Mouse (Mus musculus): ENCODE measurements around the gene Hnrnpu.

The Hnrnpu gene

DNA sequence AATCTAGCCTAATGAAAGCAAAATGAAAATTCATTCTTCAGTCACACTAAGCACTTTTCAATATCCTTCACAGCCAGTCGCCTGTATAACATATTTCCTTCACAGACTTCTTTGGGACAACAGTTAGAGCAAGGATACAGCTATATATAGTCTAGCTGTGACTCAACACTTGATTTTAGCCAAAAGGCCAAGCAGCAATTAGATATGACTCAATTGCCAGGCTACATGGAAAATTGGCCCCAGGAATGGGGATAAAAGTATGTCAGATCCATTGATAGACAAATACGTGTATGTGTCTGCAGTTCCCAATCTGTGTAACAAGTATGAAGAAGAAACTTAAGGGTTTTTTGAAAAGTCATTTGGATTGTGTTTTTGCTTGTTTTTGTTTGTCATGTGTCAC, 2.6 kb upstream of the Hnrnpu start:
- DNase-seq (ENCODE audit: low read depth): no peak

DNA sequence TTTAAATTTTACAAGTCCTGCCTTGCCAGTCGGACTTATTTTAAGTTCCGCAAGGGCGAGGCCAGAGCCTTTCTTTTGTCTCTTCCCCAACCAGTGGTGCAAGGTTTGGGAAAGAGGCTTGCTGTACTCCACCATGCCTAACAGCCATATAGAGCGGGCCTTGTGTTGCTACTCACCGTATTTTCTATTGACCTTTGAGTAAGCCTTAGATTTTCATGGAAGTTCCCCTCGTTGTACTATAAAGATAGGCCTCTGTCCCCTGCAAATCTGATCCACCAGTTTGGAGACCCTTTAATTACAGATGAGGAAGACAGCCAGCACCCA, 683 bp upstream of the Hnrnpu start:
- DNase-seq (ENCODE audit: low read depth): no peak

DNA sequence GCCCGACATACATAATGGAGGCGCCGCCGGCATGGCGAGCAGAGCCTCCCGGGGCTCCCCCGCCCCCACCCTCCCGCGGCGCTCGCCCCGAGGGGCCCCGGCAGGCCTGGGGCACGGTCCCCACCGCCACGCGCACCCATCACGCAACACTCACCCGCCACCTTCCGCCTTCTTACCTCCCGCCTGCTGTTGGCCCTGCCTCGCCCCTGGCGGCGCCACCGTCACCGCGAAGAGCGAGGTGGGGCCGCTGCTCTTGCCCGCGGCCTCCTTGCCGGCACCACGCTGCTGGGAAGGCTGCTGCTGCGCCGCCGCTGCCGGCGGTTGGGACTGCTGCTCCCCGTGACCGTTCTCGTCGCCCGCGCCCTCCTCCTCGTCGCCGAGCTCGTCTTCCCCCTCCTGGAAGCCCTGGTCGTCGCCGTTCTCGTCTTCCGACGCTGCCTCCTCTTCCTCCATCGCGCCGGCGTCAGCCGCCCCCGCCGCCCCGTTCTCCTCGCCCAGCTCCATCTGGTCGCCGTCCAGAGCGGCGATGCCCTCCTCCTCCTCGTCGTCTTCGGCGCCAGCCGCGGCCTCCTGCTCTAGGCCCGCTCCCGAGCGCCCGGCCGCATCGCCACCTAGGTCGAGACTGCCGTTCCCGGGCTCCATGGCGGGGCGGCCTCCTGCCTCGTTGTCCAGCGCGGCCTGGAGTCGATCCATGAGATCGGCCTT, 668 bp downstream of the Hnrnpu start:
- peak; percentile 75 for DNase-seq (ENCODE audit: low read depth)

DNA sequence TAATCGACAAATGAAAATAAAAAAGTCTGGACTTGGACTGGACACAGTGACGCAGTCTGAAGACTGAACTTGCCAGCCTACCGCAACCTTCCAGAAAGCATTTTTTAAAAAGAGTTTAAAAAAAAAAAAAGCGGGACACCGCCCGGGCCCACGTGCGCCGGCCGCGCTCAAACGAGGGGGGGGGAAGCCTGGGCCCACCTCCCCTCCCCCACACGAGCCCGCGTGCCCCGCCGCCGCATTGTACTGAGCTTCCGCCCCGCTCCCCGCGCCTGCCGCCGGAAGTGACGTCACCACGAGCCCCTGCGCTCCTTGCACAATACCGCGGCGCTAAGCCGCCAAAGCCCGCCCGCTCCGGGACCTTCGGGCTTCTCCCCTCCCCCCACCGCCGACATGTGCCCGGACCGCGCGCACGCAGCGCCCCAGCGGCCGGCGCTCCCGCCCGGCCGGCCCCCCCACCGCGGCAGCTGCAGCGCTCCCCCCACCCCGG, 1.3 kb downstream of the Hnrnpu start:
- peak; percentile 95 for DNase-seq (ENCODE audit: low read depth)

DNA sequence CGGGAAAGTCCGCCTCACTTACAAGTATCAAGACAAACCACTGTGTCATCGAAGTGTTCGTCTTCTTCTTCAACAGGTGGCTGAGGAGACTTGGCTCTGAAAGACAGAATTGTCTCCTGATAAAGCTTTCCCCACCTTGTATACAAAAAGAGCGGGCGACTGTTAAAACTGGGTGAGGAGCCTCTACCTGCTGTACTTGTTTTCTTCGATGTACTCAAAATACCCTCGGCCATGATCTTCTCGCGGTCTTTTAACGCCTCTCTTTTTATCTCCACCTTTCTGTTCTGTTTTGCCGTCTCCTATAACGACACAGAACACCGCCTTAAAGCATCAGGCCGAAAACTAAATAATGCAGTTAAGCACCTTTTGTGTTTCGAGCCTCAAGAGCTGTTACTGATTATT, 1.7 kb downstream of the Hnrnpu start:
- DNase-seq (ENCODE audit: low read depth): peak; percentile 74

DNA sequence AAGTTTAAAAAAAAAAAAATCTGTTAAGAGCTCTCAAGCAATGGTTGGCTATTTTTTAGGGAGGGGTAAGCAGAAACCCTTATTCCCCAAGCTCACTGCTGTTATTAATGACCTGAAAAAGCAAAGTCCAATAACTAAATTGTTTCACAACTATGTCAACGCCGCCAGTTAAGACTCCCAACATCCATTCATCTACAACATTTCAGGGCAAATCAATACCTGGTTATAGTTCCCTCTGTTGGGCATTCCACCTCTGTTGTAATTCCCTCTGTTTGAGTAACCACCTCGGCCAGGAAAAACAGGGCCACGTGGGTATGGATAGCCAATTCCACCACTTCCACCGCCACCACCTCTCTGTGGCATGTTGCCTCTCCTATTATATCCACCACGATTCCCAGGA, 7.7 kb downstream of the Hnrnpu start:
- peak; percentile 11 for DNase-seq (ENCODE audit: low read depth)

DNA sequence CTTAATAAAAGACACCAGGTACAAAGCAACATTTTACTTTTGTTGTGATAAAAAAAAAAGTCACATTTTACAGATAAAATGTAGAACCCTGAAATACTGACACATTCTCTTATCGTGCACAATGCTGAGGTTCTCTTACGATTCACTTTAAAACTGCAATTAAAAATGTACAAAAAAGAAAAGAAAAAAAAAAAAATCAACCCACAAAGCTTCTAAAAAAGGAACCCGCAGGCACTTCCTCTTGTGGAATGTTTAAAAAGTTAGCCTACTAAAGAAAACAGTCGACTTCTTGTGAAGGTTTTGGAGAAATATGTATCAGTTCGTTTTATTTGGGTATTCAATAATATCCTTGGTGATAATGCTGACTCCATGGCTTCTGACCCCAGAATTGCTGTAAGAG, 8.6 kb downstream of the Hnrnpu start:
- peak; percentile 20 for DNase-seq (ENCODE audit: low read depth)

DNA sequence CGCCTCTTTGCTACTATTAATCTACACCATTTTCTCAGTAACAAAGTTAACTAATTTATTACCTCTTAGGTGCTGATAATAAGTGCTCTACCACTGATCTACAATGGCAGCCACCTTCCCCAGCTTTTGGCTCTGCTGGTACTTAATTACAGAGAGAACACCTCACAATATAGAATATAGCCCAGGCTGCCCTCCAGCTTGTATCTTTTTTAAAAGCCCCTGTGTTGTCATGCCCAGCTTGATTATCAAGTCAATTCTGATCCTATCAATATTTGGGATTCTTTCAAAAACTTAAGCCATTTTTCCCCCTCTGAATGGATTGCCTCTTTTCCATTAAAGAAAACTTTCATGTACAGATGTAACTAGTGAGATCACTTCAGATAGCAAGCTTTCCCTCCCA, 10.6 kb downstream of the Hnrnpu start:
- peak; percentile 13 for DNase-seq (ENCODE audit: low read depth)

DNA sequence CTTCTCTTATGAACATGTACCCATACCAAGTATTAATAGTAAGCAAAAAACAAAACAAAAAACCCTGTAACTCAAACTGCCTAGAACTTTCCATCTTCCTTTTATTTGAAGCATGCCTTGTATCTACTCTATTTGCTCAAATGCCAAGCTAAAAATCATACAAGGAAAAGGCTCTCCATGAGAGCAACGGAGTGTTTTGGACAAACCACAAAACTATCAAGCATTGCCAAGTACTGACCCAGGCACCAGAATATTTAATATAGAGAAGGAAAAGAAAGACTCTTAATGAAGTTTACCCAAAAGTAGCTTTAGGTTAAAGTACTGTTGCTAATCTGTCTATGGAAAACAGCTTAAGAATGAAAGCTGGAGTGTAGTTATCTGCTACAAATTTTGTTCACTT, 11.2 kb downstream of the Hnrnpu start:
- DNase-seq (ENCODE audit: low read depth): peak; percentile 20

DNA sequence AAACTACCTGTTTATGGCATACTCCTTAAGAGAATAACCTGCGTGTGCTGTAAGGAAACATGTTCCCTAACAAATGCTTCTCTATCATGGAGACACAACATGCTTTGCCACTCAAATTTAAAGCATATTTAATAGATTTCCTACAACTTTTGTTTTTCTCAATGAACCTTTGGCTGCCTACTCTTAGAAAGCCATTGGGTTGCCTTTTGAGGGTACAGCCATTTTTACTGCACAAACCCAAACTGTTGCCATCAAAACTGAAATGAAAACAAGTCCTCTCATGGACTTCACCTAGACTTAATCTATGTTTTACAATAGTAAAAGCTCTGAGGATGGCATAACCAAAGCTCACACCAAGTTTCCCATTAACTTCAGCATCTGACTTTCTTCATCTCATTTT, 13.0 kb downstream of the Hnrnpu start:
- DNase-seq (ENCODE audit: low read depth): no peak

DNA sequence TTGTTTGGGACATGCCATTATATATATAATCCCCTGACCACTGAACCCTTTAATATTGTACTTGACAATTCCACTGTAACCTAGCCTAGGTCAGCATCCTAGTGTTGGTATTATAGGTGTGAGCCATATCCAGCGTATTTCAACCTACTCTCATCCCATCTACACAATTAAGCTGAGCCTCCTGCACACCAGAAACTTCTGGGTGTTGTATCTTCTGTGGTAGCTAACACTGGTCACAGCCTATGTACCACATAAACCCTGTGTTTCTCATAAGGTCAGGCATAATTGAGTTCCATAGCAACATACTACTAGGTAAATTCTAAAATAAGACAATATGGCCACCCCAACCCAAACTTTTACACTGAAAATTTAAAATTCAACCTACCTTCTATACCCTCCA, 14.4 kb downstream of the Hnrnpu start:
- peak; percentile 27 for DNase-seq (ENCODE audit: low read depth)

DNA sequence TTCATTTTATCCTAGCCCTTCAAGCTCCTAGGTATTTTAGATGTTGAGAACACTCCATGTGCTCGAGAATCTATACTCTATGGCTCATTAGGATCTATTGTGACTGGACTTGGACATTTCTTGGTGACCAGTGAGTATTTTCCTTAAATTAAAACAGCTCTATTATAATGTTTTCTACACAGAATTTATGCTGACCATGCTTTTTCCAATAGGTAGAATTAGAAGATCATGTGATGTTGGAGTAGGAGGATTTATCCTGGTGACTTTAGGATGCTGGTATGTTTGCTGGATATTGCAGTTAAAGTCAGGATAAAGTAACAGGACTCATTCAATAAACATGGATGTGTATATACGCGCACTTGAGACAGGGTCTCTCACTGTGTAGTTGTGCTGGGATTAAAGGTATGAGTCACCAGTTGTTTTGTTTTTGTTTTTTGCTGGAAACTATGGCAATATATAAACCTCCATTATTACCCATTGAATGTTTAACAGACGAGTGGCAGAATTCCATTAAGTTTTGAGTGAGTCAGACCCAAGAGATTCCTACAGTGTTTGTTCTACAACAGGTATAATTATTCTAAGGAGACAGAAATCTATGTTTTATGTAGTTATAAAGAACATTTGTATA, 15.8 kb downstream of the Hnrnpu start:
- peak; percentile 32 for DNase-seq (ENCODE audit: low read depth)

DNA sequence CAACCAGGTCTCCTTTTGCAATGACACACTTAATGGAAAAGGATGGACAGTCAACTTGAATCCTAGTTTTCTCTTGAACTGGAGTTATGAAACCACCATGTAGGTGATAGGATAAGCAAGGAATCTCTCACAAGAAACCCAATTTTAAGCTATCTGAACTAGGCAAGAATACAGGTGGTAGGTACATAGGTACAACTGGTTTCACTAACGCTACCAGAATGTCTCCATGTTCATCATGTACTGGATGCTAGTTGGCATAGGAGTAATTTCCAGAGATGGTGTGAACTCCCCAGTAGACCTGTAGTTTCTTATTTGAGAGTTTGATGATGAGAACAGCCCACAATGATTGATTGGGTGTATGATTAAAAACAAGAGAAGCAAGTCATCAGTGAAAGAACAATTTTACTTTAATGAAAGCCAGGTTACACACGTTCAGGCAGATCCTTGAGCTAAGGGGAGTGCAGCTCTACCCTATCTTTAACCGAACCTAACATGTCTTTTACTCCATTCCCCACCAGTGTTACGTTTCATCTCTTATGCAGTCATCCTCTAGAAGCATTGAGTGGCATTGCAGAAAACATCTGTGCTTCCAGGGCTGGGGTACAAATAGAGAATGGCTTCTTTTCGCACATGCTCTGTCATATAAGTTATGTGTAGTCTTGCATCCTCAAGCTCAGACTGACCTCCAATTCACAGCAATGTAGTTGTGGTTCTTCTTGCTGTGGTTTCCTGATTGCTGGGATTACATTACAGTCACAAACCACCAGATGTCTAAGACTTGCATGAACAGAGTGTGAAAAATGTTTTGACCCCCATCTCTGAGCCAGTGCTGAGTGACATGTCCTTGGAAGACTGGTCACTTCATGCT, 16.6 kb downstream of the Hnrnpu start:
- peak; percentile 66 for DNase-seq (ENCODE audit: low read depth)

DNA sequence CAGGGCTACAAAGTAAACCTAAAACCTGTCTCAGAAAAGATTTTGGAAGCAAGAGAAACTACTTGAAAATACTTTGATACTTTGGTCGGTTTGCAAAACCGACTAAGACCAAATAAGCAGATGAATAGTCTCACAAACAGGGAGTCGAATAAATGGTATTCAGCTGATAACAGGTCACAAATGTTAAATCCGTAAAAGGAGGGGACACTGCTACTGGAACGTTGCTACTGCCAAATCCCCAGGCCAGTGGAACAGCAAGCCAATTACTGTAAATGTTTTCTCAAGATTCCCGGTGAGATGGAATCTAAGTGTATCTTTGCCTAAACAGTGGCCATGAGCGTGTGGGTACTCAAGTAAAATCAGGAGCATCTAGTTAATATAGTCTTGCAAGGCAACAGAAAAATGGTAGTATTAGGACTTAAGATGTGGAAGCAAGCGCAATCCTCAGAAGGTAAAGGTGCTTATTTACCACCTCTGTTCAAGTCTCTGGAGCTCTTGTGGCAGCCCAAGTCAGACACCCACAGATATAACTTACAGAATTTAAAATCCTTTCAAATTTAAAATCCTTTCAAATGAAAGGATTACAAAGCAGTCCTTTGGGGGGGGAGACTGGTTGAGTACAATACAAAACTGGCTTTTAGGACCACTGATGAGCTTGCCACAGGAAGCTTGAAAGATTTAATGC, 17.4 kb downstream of the Hnrnpu start:
- peak; percentile 48 for DNase-seq (ENCODE audit: low read depth)

DNA sequence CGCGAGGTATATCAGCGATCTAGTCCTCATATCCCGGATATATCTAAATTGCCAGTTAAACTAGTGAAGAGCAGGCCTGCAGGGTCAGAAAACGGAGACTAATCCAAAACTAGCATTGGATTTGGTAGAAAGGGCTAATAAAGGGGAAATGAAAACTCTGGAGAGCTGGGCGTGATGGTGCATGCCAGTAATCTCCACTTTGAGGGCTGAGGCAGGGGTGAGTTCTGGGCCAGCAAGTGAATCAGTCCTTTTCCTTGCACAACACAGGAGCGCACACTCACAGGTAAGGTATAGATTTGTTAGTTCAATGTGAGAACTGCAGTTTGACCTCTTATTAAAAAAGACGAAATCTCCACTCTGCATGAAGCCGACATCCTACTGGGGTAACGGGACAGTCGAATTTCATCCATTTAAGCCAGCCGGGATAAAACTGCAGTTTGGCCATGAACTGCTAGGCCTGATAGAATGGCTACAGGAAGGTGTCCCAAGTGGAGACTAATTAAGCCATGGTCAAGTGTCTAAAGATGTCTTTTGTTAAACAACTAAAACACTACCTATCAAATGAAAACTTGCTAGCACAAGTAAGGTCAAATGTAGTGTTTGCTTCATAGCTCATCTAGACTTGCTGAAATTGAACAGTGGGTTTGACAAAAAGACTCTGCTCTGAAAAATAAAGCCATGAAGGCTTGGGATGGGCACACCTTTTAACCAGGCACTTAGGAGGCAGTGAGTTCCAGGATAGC, 18.1 kb downstream of the Hnrnpu start:
- DNase-seq (ENCODE audit: low read depth): no peak

DNA sequence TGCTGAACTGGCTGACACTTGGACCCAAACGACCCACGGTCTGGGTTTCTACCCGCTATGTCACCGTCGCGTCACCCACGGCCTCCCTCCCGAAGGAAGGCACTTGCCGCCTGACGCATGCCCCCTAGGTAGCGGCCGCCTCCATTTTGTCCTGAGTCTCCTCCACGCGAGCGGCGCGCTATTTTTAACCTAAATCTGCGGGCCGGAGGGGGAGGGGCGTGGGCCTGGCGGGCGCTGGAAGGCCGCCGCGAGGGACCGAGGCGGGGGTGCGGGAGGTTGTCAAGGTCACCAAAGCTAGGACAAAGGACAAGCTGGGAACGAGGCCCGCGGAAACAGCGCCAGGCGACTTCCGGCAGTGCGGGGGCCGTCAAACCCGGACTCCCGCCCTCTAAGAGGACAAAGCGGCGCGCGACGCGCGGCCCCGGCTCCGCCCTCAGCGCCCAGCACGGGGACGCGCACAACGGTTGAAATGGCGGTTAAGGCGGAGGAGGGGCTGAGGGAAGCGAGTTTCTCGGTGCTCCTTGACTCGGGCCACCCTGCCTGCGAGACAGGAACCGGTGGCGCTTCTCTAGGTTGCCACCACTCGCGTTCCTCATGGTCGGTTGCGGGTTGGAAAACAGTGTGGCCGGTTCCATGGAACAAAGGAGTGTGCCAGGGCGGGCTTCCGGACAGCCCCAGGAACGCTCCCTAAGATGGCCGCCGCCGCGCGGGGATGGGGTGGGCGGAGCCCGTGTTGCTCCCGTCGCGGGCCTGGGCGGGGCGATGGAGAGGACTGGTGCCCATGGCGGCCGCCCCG, 19.0 kb downstream of the Hnrnpu start, which contains the start of gene Cox20:
TSS of gene Cox20 (plus strand) at position 742 of the 796 bp plus-strand sequence.
- DNase-seq (ENCODE audit: low read depth): peak; percentile 98

DNA sequence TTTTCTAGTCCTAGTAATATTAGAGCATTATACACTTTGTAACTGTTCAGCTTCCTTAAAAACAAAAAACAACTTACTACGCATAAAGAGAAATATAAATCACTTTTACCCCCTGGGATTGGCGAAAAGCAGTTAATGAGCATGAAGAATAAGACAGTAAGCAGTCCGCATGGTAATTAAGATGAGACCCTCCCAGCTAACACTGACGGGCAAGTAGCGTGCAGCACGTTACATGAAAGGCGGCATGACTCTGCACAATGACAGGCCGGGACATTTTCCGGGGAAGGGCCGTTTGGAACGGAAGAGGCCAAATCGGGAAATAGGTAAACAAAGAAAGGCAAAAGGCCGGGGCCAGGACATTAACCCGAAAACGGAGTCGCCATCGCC, 19.6 kb downstream of the Hnrnpu start:
- no peak for DNase-seq (ENCODE audit: low read depth)

DNA sequence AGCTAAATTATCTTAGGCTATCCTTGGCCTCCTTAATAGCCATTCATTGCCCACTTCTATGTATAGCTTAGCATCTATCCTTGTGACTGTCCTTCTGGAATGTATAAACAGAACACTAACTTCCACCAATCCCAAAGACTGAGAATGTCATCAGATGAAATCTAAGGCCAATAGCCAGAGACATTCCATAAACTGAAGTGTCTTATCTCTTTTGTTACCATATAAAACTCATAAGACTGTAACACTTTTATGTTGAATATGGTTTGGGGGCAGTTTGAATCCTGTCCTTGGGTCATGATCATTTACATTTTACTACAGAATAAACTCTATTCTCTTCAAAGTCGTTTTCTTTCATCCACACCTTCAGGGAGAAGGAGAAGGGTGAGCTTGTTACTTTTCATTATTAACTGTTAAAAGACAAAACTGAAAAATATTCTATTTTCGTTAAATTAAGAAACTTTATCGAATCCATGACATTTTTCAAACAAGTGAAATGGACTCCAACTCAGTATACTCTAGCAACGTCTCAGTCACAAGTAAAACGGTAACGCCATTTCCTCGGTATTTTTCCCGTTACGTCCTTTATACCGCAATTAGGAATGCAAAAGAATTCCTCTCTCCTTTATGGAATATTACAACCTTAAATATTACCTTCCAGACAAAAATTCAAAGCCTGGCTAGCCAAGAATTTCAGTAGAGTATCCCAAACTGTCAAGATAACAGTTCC, 20.2 kb downstream of the Hnrnpu start:
- peak; percentile 33 for DNase-seq (ENCODE audit: low read depth)

DNA sequence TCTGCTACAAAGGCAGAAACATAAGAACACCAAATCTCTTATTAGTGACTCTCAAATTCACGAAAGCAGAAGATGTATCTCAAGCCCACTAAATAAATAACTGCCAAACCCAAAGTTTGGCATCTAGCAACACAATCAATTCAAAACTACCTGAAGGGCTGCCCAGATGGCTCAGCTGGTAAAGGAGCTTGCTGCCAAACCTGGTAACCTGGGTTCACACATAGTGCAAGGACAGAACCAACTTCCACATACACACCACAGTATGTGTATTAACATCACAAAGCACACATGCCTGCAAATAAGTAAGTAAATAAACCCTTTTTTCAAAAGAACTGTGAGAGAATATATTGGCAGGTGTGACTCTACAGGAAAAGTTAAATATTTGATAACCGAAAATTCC, 23.4 kb downstream of the Hnrnpu start:
- no peak for DNase-seq (ENCODE audit: low read depth)

DNA sequence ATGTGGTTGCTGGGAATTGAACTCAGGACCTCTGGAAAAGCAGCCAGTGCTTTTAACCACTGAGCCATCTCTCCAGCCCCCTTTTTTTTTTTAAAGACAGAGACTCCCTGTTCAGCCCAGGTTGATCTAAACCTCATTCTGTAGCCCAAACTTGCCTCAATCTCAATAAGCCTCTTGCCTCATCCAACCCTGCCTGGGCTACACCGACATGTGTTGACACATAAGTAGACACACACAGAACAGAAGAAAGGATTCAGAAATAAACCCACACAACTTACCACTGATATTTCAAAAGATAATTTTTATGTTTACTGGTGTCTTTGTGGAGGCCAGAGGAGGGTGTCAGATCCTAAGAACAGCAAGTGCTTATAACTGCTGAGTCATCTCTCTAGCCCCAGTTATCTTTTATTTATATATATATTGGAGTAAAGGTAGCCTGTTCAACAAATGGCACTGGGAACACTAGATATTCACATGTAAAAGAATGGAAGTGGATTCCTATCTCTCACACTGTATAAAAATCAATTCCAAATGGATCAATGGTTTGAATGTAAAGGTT, 24.5 kb downstream of the Hnrnpu start:
- DNase-seq (ENCODE audit: low read depth): no peak
